Mouse (Mus musculus) heart, adult 2 months (tissue): Measurements from ENCODE around the gene Thap3. TPM values are rescaled to one million over a fixed set of nuclear protein-coding genes. Genes with fewer than 3 reads are reported as not detected.
A peak's percentile ranks its signal among the peaks of the same experiment; 100 is the strongest.

Experiments
- DNase-seq, 2 experiments: peaks; one replicate each; pipeline ENCODE4 v3.0.0; 2021
- H3K27ac ChIP-seq: fragments of 200-600 bp; 2 replicates; pipeline ENCODE4 v1.8.1; 2022
- H3K27me3 ChIP-seq: fragments of 200-500 bp; 2 replicates; pipeline ENCODE4 v1.6.1; 2012; ENCODE audit warnings: mild to moderate bottlenecking, low read length, inconsistent platforms, mixed read lengths; ENCODE audit not compliant: control insufficient read depth, insufficient read depth
- H3K36me3 ChIP-seq: fragments of 200-500 bp; 2 replicates; pipeline ENCODE4 v1.6.1; 2012; ENCODE audit warnings: low read length, inconsistent platforms; ENCODE audit not compliant: control insufficient read depth, insufficient read depth
- H3K4me1 ChIP-seq: fragments of 200-500 bp; 2 replicates; pipeline ENCODE4 v1.6.1; 2011; ENCODE audit warnings: low read length; ENCODE audit not compliant: control insufficient read depth, insufficient read depth
- H3K4me3 ChIP-seq: fragments of 200-600 bp; 2 replicates; pipeline ENCODE4 v1.8.1; 2022
- H3K79me2 ChIP-seq: fragments of 200-500 bp; replicated peaks from 2 replicates; pipeline ENCODE4 v1.6.1; 2012; ENCODE audit warnings: mild to moderate bottlenecking, inconsistent platforms, low read length, moderate library complexity, mixed read lengths; ENCODE audit not compliant: control insufficient read depth, insufficient read depth
- H3K9ac ChIP-seq: fragments of 200-500 bp; 2 replicates; pipeline ENCODE4 v1.6.1; 2012; ENCODE audit warnings: low read depth, mild to moderate bottlenecking, control low read depth, inconsistent platforms, low read length, mixed read lengths
- CTCF ChIP-seq: fragments of 200-600 bp; IDR thresholded peaks from 2 replicates; pipeline ENCODE4 v1.8.1; 2022; ENCODE audit warnings: antibody characterized with exemption, mild to moderate bottlenecking, moderate library complexity
- EP300 ChIP-seq: fragments of 200-500 bp; IDR thresholded peaks from 2 replicates; pipeline ENCODE4 v1.6.1; 2011; ENCODE audit warnings: low read depth, low read length, control low read depth; ENCODE audit not compliant: insufficient read depth
- POLR2A ChIP-seq: fragments of 200-500 bp; IDR thresholded peaks from 2 replicates; pipeline ENCODE4 v1.6.1; 2011; ENCODE audit warnings: mild to moderate bottlenecking, low read depth, low read length, control low read depth; ENCODE audit not compliant: insufficient read depth
- whole genome bisulfite sequencing: fragments of 180-500 bp; shearing (Covaris S2); methylation state at CpG from one replicate; pipeline ENCODE4 v1.1.7; 2018; 5-methylcytosine and 5-hydroxymethylcytosine counted together
- intact Hi-C: fragments of 180-260 bp; cut with DNase I; formaldehyde crosslinking; loops from one replicate; pipeline ENCODE4 v1.15.1; 2025
- polyA plus RNA-seq: library from polyadenylated mRNA; depleted of rRNA; stranded (reverse); fragments of >200 nt; gene quantifications from 2 replicates; pipeline ENCODE4 v1.2.3, GENCODE M21; 2012; rRNA removed
- total RNA-seq, 2 experiments: library from RNA; stranded (reverse); gene quantifications; 2 replicates each; pipeline ENCODE4 v1.2.3; 2021

Gene Thap3
- total and polyA plus RNA-seq, 3 experiments: 12.0 to 27.6 (median 13.5) TPM

- peaks cover 2% of the 10 kb centered on the region; the same call in 1 of the 2 replicates for H3K79me2 ChIP-seq
- DNase-seq: no peak
- intact Hi-C loops: no loop called here
- H3K4me1 ChIP-seq: peaks cover 1% of the 10 kb centered on the region; the same call in 1 of the 2 replicates
- H3K4me3 ChIP-seq: no peak overlapping the region
- H3K9ac ChIP-seq: no peak overlapping the region
- no peak for TF ChIP-seq POLR2A
- TF ChIP-seq EP300: no peak
- no peak for TF ChIP-seq CTCF
- 81% methylated on average over 11 of the region's 11 CpGs for WGBS
- no peaks in the 10 kb centered on the region for H3K36me3 ChIP-seq
- H3K27ac ChIP-seq: no peak overlapping the region
- no peaks in the 10 kb centered on the region for H3K27me3 ChIP-seq
Measured at GRCm38 (mm10) chr4:151946211-151946610, 42.6 kb downstream of the Thap3 start.

GRCm38 (mm10) chr4:151938089-151938488 is 50.7 kb downstream of the Thap3 start:
- Histone ChIP-seq H3K36me3 (peaks cover 3% of the 10 kb centered on the region; the same call in 1 of the 2 replicates), H3K79me2 (peaks cover 9% of the 10 kb centered on the region), H3K9ac (no peak overlapping the region), H3K27me3 (no peaks in the 10 kb centered on the region), H3K27ac (no peak overlapping the region), H3K4me3 (no peak overlapping the region), H3K4me1 (peaks cover 4% of the 10 kb centered on the region)
- DNase-seq: no peak
- TF ChIP-seq POLR2A (no peak), CTCF (no peak), EP300 (no peak)
- 87% methylated on average over 3 of the region's 3 CpGs for WGBS
- intact Hi-C loops: no loop called here

- H3K9ac ChIP-seq: no peak overlapping the region
- no peak overlapping the region for H3K27ac ChIP-seq
- TF ChIP-seq EP300: no peak
- TF ChIP-seq CTCF: no peak
- no peak for TF ChIP-seq POLR2A
- no peak for DNase-seq
- no peak overlapping the region for H3K4me3 ChIP-seq
- 72% methylated on average over 13 of the region's 13 CpGs for WGBS
- H3K4me1 ChIP-seq: peaks cover 4% of the 10 kb centered on the region
- H3K79me2 ChIP-seq: peaks cover 9% of the 10 kb centered on the region
- peaks cover 3% of the 10 kb centered on the region; the same call in 1 of the 2 replicates for H3K36me3 ChIP-seq
- intact Hi-C loops: no loop called here
- H3K27me3 ChIP-seq: no peaks in the 10 kb centered on the region
Measured at GRCm38 (mm10) chr4:151937441-151937840, 51.4 kb downstream of the Thap3 start.

- H3K36me3 ChIP-seq: peaks cover 3% of the 10 kb centered on the region; the same call in 1 of the 2 replicates
- under 1% methylated on average over 23 of the region's 23 CpGs for WGBS
- H3K79me2 ChIP-seq: peaks cover 6% of the 10 kb centered on the region
- H3K9ac ChIP-seq: peak overlapping the region; percentile 90
- no peak for DNase-seq
- no peaks in the 10 kb centered on the region for H3K27me3 ChIP-seq
- peak overlapping the region; percentile 85 for H3K27ac ChIP-seq
- peak overlapping the region; percentile 86 for H3K4me3 ChIP-seq
- peaks cover 4% of the 10 kb centered on the region for H3K4me1 ChIP-seq
- TF ChIP-seq CTCF (no peak), EP300 (no peak), POLR2A (no peak)
- intact Hi-C loops: no loop called here
Measured at GRCm38 (mm10) chr4:151934215-151934572, 54.6 kb downstream of the Thap3 start.

GRCm38 (mm10) chr4:151933505-151934214 is 55.1 kb downstream of the Thap3 start, which contains the start of gene Dnajc11:
Gene Dnajc11 (plus strand): TSS chr4:151933691.
- H3K79me2 ChIP-seq: peaks cover 6% of the 10 kb centered on the region
- H3K4me1 ChIP-seq: peaks cover 4% of the 10 kb centered on the region
- H3K27me3 ChIP-seq: no peaks in the 10 kb centered on the region
- peak within 1 kb of the TSS; percentile 86 for H3K4me3 ChIP-seq
- peak within 1 kb of the TSS; percentile 90 for H3K9ac ChIP-seq
- intact Hi-C loops: no loop called here
- peak; percentile 74 for TF ChIP-seq POLR2A
- peak; percentile 88 for TF ChIP-seq EP300
- TF ChIP-seq CTCF: peak; percentile 82
- H3K36me3 ChIP-seq: peaks cover 3% of the 10 kb centered on the region; the same call in 1 of the 2 replicates
- DNase-seq: peak; percentile 93 to 99
- H3K27ac ChIP-seq: peak within 1 kb of the TSS; percentile 85
- under 1% methylated on average over 83 of the region's 83 CpGs for WGBS

Other genes with a start within 250 kb of the Thap3 start
- 100 to 1,000 TPM; 208 to 234 TPM for gene Camta1, start 127.1 kb downstream of the Thap3 start, total RNA-seq
- 39.4 and 75.3 TPM in 2 replicates for gene Camta1, start 127.1 kb downstream of the Thap3 start, polyA plus RNA-seq
- 10 to 100 TPM; 71.0 to 84.3 TPM for gene Dnajc11, start 55.3 kb downstream of the Thap3 start, total RNA-seq
- gene Dnajc11, start 55.3 kb downstream of the Thap3 start, polyA plus RNA-seq: 55.9 and 66.9 TPM in 2 replicates
- 1 to 10 TPM; 4.5 to 4.8 TPM for gene Phf13, start 7.3 kb upstream of the Thap3 start, total RNA-seq
- 3.0 and 3.7 TPM in 2 replicates for gene Phf13, start 7.3 kb upstream of the Thap3 start, polyA plus RNA-seq
- gene Klhl21, start 19.8 kb upstream of the Thap3 start, total RNA-seq: 10 to 100 TPM; 69.9 to 93.5 TPM
- gene Klhl21, start 19.8 kb upstream of the Thap3 start, polyA plus RNA-seq: 50.4 and 56.2 TPM in 2 replicates
- gene Zbtb48, start 38.7 kb upstream of the Thap3 start, total RNA-seq: 1 to 10 TPM; 4.3 to 5.6 TPM
- 5.0 and 8.8 TPM in 2 replicates for gene Zbtb48, start 38.7 kb upstream of the Thap3 start, polyA plus RNA-seq
- gene Tas1r1, start 49.6 kb upstream of the Thap3 start, total RNA-seq: under 1 TPM; 0.08 to 0.11 TPM
- 0.08 TPM in 1 of 2 replicates, not detected in the other for gene Tas1r1, start 49.6 kb upstream of the Thap3 start, polyA plus RNA-seq
- 1 to 10 TPM; 9.7 to 9.8 TPM for gene Nol9, start 50.3 kb upstream of the Thap3 start, total RNA-seq
- 7.3 and 9.7 TPM in 2 replicates for gene Nol9, start 50.3 kb upstream of the Thap3 start, polyA plus RNA-seq
- gene Plekhg5, start 83.5 kb upstream of the Thap3 start, total RNA-seq: 10 to 100 TPM; 11.5 to 16.7 TPM
- 20.3 and 20.5 TPM in 2 replicates for gene Plekhg5, start 83.5 kb upstream of the Thap3 start, polyA plus RNA-seq
- 1 to 10 TPM; 1.4 to 2.4 TPM for gene Tnfrsf25, start 126.9 kb upstream of the Thap3 start, total RNA-seq
- gene Tnfrsf25, start 126.9 kb upstream of the Thap3 start, polyA plus RNA-seq: 6.1 and 7.4 TPM in 2 replicates
- 1 to 10 TPM; 2.4 to 2.5 TPM for gene Espn, start 163.4 kb upstream of the Thap3 start, total RNA-seq
- 2.7 and 3.2 TPM in 2 replicates for gene Espn, start 163.4 kb upstream of the Thap3 start, polyA plus RNA-seq
- gene Hes2, start 169.9 kb upstream of the Thap3 start, total RNA-seq: not detected
- not detected in 2 replicates for gene Hes2, start 169.9 kb upstream of the Thap3 start, polyA plus RNA-seq
- gene Acot7, start 189.1 kb upstream of the Thap3 start, total RNA-seq: 10 to 100 TPM; 58.1 to 64.8 TPM
- gene Acot7, start 189.1 kb upstream of the Thap3 start, polyA plus RNA-seq: 51.7 and 65.0 TPM in 2 replicates